Mouse (Mus musculus) forebrain, embryonic 14.5 days (tissue): ENCODE data around the gene Inpp4b. TPM values are rescaled to one million over a fixed set of nuclear protein-coding genes. Genes with fewer than 3 reads are reported as not detected.
"Not testable (repeated sequence)": the region's sequence is repeated elsewhere in the genome, so short reads cannot be mapped to it uniquely, and the experiment has no call there.

Experiments
- ATAC-seq: fragments of 200-750 bp; cut with Nextera tagmentation; 2 replicates; pipeline ENCODE4 v1.8.0; 2017; ENCODE audit warnings: mild to moderate bottlenecking, moderate library complexity
- DNase-seq: peaks from one replicate; pipeline ENCODE4 v3.0.0-alpha.2; 2015; ENCODE audit warnings: low spot score
- H3K27ac ChIP-seq: fragments of 300-500 bp; sonication (generic); 2 replicates; pipeline ENCODE4 v1.5.1; 2014; ENCODE audit warnings: low read depth, mild to moderate bottlenecking, control low read depth, low read length, moderate library complexity
- H3K27me3 ChIP-seq: fragments of 300-500 bp; sonication (generic); replicated peaks from 2 replicates; pipeline ENCODE4 v1.6.1; 2014; ENCODE audit warnings: low read length, control low read depth, mixed read lengths; ENCODE audit not compliant: control insufficient read depth, insufficient read depth
- H3K36me3 ChIP-seq: fragments of 300-500 bp; sonication (generic); 2 replicates; pipeline ENCODE4 v1.6.1; 2014; ENCODE audit warnings: low read length, control low read depth; ENCODE audit not compliant: control insufficient read depth, insufficient read depth
- H3K4me1 ChIP-seq: fragments of 300-500 bp; sonication (generic); 2 replicates; pipeline ENCODE4 v1.6.1; 2014; ENCODE audit warnings: antibody characterized with exemption, low read length, control low read depth; ENCODE audit not compliant: control insufficient read depth, insufficient read depth
- H3K4me2 ChIP-seq: fragments of 300-500 bp; sonication (generic); 2 replicates; pipeline ENCODE4 v1.6.1; 2014; ENCODE audit warnings: mild to moderate bottlenecking, control low read depth, low read length
- H3K4me3 ChIP-seq: fragments of 300-500 bp; sonication (generic); 2 replicates; pipeline ENCODE4 v1.5.1; 2014; ENCODE audit warnings: low read depth, low read length, control low read depth
- H3K9ac ChIP-seq: fragments of 300-500 bp; sonication (generic); 2 replicates; pipeline ENCODE4 v1.6.1; 2014; ENCODE audit warnings: mild to moderate bottlenecking, low read length, control low read depth, moderate library complexity
- H3K9me3 ChIP-seq: fragments of 300-500 bp; sonication (generic); replicated peaks from 2 replicates; pipeline ENCODE4 v1.6.1; 2016; ENCODE audit warnings: low read length, control low read depth, mixed read lengths; ENCODE audit not compliant: control insufficient read depth
- WGBS: fragments of 180-500 bp; shearing (Covaris S2); extraction: QIAGEN DNeasy Blood & Tissue Kit; methylation state at CpG from one replicate; pipeline ENCODE4 v1.1.7; 2014; 5-methylcytosine and 5-hydroxymethylcytosine counted together
- polyA plus RNA-seq: library from polyadenylated mRNA; unstranded; fragments of >200 nt; fragmentation: Nextera tagmentation; extraction: Ambion mirVana; gene quantifications from 2 replicates; pipeline ENCODE4 v1.2.1, GENCODE M21; 2014

The Inpp4b gene
- polyA plus RNA-seq, 1 experiment from 2014 or later: 2.4 TPM

DNA sequence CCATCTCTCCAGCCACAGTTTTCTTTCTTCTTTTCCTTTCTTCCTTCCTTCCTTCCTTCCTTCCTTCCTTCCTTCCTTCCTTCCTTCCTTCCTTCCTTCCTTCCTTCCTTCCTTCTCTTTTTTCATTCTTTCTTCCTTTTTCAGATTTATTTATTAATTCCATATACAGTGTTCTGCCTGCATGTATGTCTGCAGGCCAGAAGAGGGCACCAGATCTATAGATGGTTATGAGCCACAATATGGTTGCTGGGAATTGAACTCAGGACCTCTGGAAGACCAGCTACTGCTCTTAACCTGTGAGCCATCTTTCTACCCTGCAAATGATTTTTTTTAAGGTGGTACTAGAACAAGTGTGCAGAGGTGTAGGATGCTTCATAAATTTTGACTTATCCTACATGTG lies 689.7 kb downstream of the Inpp4b start:
- H3K36me3 ChIP-seq, H3K27me3 ChIP-seq, H3K4me1 ChIP-seq, H3K9ac ChIP-seq, H3K9me3 ChIP-seq, H3K4me3 ChIP-seq, DNase-seq, H3K4me2 ChIP-seq, H3K27ac ChIP-seq, ATAC-seq: not testable (repeated sequence)

DNA sequence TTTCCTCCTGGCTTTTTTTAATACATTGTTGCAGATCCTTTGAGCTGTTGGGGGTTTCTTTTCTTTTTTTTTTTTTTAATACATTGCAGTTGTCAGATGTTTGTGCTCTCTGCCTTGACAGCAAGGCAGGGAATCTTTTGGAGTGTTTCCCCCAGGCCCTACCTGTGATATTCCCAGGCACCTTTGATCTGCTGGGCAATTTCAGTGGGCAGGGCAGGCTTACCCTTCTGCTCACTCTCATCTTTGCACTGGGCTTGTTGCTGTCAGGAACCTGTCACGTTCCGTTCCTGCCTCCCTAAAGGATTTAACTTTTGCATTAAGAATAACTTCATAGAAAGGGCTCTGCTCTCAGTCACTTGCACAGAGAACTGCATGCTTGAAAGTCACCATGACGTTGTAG lies 711.7 kb downstream of the Inpp4b start:
- no peak overlapping the region for H3K27ac ChIP-seq
- DNase-seq (no peak), ATAC-seq (no peak)
- 78% methylated on average over 3 of the region's 3 CpGs for WGBS
- H3K4me3 ChIP-seq: no peak overlapping the region
- no peaks in the 10 kb centered on the region for H3K9me3 ChIP-seq
- H3K9ac ChIP-seq: no peak overlapping the region
- H3K27me3 ChIP-seq: no peaks in the 10 kb centered on the region
- H3K4me1 ChIP-seq: no peaks in the 10 kb centered on the region
- H3K4me2 ChIP-seq: no peak overlapping the region
- H3K36me3 ChIP-seq: no peaks in the 10 kb centered on the region

DNA sequence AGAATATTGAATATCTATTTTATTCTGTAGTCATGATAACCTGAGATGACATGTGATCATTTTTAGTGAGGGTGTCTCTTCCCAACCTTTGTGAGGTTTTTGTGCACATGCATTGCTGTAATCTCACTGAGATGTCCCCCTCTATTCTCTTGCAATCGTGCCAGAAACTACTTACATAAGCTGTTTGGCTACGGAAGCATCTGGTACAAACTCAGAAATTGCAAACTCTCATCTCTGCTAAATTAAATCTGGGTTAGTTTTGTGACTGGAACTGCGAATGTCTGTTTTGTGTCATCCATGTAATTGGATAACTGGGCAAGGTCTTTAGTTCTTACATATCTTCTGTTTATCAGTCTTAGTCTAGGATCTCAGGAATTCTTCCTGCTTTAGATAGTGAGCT lies 725.3 kb downstream of the Inpp4b start:
- Histone ChIP-seq H3K27me3 (no peaks in the 10 kb centered on the region), H3K9me3 (no peaks in the 10 kb centered on the region), H3K36me3 (no peaks in the 10 kb centered on the region), H3K27ac (no peak overlapping the region), H3K4me2 (no peak overlapping the region), H3K4me1 (no peaks in the 10 kb centered on the region), H3K9ac (no peak overlapping the region), H3K4me3 (no peak overlapping the region)
- ATAC-seq: no peak
- 86% methylated on average over 3 of the region's 3 CpGs for WGBS
- no peak for DNase-seq

DNA sequence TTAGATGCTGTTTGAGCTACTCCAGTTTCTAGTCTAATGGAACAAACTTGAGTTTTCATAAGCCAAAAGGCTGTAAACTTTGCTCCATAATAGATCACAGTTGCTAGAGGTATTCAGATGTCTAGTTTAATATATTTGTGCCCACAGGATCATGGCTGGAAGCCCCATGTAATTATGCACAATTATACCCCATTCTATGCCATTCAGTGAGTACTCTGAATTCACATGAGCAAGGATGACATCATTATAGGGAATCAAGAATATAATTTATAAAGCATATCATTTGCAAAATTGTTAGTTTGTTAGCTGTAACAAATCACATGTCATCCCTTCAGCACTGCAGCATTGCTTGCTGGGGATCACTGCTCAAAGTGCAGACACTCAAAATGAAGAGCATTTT lies 736.9 kb downstream of the Inpp4b start:
- DNase-seq (peak; percentile 9), ATAC-seq (peak; percentile 58)
- Histone ChIP-seq H3K4me2 (no peak overlapping the region), H3K27ac (no peak overlapping the region), H3K36me3 (no peaks in the 10 kb centered on the region), H3K4me1 (no peaks in the 10 kb centered on the region), H3K4me3 (no peak overlapping the region), H3K9ac (no peak overlapping the region), H3K27me3 (no peaks in the 10 kb centered on the region), H3K9me3 (no peaks in the 10 kb centered on the region)

DNA sequence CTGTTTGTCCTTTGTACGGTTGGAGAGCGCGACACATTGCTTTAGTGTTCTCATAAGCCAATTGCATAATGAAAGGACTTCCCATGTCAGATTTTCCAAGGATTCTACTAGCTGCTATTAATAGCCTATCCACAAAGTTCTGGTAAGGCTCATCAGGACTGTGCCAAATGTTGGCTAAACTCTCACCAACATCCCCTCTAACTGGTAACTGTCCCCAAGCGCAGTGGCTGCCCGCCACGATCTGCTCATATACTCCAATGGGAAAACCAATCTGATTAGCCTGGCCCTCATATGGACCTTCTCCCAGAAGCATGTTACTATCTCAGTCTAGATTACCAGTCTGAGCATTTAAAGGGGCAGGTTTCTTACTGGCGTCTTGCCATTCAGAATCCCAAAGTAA lies 744.3 kb downstream of the Inpp4b start:
- H3K27ac ChIP-seq, H3K36me3 ChIP-seq, H3K4me1 ChIP-seq, DNase-seq, H3K9ac ChIP-seq, H3K4me3 ChIP-seq, H3K9me3 ChIP-seq, H3K27me3 ChIP-seq, H3K4me2 ChIP-seq, ATAC-seq: not testable (repeated sequence)
- 98% methylated on average over 7 of the region's 7 CpGs for WGBS

DNA sequence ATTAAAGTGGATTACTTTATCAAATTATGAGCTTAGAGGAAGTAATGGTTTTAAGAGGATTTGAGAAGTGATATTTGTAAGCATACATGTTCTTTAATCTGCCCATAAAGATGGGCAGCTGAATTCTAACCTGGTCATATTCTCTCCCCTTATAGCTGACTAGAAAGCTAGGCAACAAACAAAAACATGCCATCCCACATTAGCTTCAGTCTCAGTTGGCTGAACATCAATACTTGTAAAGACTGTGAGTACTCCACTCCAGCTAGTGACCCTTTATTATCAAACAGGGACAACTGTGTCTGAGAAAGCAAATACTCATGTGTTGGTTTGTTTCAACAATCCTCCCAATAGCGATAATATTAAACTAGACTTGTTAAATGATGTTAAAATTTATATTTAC lies 748.5 kb downstream of the Inpp4b start:
- 88% methylated on average over 1 of the region's 1 CpGs for WGBS

DNA sequence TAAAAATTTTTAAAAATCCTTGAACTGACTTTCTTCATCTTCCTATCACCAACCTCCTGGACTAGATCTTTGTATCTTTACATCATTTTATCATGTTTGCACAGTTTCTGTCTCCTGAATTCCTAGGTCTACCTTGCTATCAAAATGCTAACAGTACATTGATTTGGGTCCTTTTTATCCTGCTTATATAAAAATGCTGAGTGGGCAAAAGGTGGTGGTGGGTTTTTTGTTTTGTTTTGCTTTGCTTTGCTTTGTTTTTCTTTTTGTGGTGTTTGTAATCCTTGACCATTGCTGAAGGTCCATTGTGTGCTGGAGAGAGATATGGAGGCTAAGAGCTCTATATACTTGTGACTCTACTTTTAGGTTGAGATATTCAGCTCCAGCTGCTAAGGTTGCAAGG lies 750.9 kb downstream of the Inpp4b start:
- ATAC-seq: no peak
- Histone ChIP-seq H3K4me2 (no peak overlapping the region), H3K36me3 (no peaks in the 10 kb centered on the region), H3K27ac (no peak overlapping the region), H3K9ac (no peak overlapping the region), H3K4me3 (no peak overlapping the region), H3K4me1 (no peaks in the 10 kb centered on the region), H3K27me3 (no peaks in the 10 kb centered on the region), H3K9me3 (no peaks in the 10 kb centered on the region)
- DNase-seq: no peak

More for the DNA sequence above, 748.5 kb downstream of the Inpp4b start:
- Histone ChIP-seq H3K4me1 (no peaks in the 10 kb centered on the region), H3K4me3 (no peak overlapping the region), H3K36me3 (no peaks in the 10 kb centered on the region), H3K9ac (no peak overlapping the region), H3K27me3 (no peaks in the 10 kb centered on the region), H3K9me3 (no peaks in the 10 kb centered on the region), H3K27ac (no peak overlapping the region), H3K4me2 (no peak overlapping the region)
- ATAC-seq (no peak), DNase-seq (no peak)

DNA sequence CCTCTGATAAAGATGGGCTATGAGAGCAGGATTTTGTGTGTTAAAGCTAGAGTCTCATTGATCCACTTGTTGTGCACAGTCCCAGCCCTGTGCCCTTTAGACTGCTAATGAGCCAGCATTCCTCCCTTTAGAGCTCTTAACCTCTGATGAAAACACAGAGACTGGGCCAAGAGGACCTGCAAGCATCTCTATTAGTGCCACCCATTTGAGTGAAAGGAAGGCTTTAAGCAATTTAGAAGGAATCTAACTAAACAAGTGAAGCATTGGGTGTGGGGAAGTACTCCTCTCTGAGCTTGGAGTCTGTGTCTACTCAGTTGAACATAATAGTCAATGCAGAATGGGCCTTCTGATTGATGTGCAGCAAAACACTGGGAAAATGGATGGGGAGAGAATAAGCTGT lies 762.2 kb downstream of the Inpp4b start:
- Histone ChIP-seq H3K36me3 (no peaks in the 10 kb centered on the region), H3K4me1 (no peaks in the 10 kb centered on the region), H3K9me3 (no peaks in the 10 kb centered on the region), H3K27ac (no peak overlapping the region), H3K27me3 (no peaks in the 10 kb centered on the region), H3K4me3 (no peak overlapping the region), H3K9ac (no peak overlapping the region), H3K4me2 (no peak overlapping the region)
- peak; percentile 82 for ATAC-seq
- DNase-seq: peak; percentile 53

DNA sequence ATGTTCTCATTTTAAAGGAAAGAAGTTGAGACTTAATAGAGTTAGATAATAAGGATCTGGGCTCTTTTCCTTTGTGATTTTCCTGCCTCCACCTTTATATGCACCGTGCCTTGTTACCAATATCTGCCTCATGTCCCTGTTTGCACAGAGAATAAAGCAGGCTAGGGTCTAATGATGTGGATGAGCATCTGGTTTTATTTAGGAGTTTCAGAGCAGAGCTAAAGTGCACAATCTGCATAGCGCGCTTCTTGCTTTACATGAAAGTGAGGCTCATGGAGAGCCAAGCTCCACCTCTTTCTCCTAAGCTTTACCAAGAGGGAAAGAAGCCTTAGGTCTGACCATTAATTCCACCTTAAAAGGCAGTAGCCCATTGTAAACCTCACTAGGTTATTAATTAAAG lies 763.8 kb downstream of the Inpp4b start:
- 71% methylated on average over 3 of the region's 3 CpGs for WGBS
- no peaks in the 10 kb centered on the region for H3K9me3 ChIP-seq
- no peaks in the 10 kb centered on the region for H3K4me1 ChIP-seq
- no peaks in the 10 kb centered on the region for H3K36me3 ChIP-seq
- no peaks in the 10 kb centered on the region for H3K27me3 ChIP-seq
- H3K4me3 ChIP-seq: no peak overlapping the region
- no peak overlapping the region for H3K4me2 ChIP-seq
- H3K9ac ChIP-seq: no peak overlapping the region
- no peak overlapping the region for H3K27ac ChIP-seq
- DNase-seq: no peak
- ATAC-seq: no peak

DNA sequence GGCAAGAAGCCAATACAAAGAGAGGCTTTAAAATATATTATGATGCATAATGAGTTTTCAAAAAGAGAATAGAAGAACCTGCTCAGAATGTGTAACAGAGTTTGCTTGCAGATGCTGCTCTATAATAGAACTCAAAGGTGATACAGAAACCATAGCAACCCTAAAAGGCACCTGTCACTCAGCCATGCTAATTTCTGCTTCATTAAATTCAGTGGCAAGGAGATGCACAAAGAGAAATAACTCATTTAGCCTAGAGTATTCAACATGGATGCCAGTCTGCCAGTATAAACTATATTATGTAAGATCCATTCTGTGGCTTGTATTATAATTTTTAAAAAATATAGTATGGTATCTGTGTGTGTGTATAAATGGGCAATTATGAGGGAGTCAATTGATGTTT lies 807.9 kb downstream of the Inpp4b start:
- Histone ChIP-seq H3K4me3 (no peak overlapping the region), H3K36me3 (no peaks in the 10 kb centered on the region), H3K4me1 (no peaks in the 10 kb centered on the region), H3K9ac (no peak overlapping the region), H3K9me3 (peaks cover 3% of the 10 kb centered on the region; the same call in 1 of the 2 replicates), H3K27ac (no peak overlapping the region), H3K27me3 (no peaks in the 10 kb centered on the region), H3K4me2 (no peak overlapping the region)
- peak; percentile 51 for DNase-seq
- peak; percentile 55; the same call in 1 of the 2 replicates for ATAC-seq
